Mouse (Mus musculus) cortical plate, adult 2 months (tissue): ENCODE results near the gene Cacna2d3. TPM values are rescaled to one million over a fixed set of nuclear protein-coding genes. Genes with fewer than 3 reads are reported as not detected.

Source experiments
- H3K27ac ChIP-seq: fragments of 200-500 bp; 2 replicates; pipeline ENCODE4 v1.5.1; 2012; ENCODE audit warnings: low read length, control low read depth, inconsistent platforms; ENCODE audit not compliant: insufficient read depth
- H3K4me1 ChIP-seq: fragments of 200-500 bp; 2 replicates; pipeline ENCODE4 v1.6.1; 2011; ENCODE audit warnings: low read length; ENCODE audit not compliant: control insufficient read depth, insufficient read depth
- H3K4me3 ChIP-seq: fragments of 200-500 bp; 2 replicates; pipeline ENCODE4 v1.5.1; 2011; ENCODE audit warnings: mild to moderate bottlenecking, low read length, control low read depth; ENCODE audit not compliant: insufficient read depth
- CTCF ChIP-seq: fragments of 200-500 bp; IDR thresholded peaks from 2 replicates; pipeline ENCODE4 v1.5.1; 2011; ENCODE audit warnings: mild to moderate bottlenecking, control low read depth, low read length; ENCODE audit not compliant: insufficient read depth; ENCODE audit errors: extremely low read depth
- POLR2A ChIP-seq: fragments of 200-500 bp; IDR thresholded peaks from 2 replicates; pipeline ENCODE4 v1.6.1; 2011; ENCODE audit warnings: mild to moderate bottlenecking, low read length, control low read depth; ENCODE audit not compliant: insufficient read depth; ENCODE audit errors: extremely low read depth
- polyA plus RNA-seq: library from polyadenylated mRNA; depleted of rRNA; stranded (reverse); fragments of >200 nt; gene quantifications from 2 replicates; pipeline ENCODE4 v1.2.3, GENCODE M21; 2012

Gene Cacna2d3
- polyA plus RNA-seq, 1 experiment, result 75.4 TPM

- Histone ChIP-seq H3K4me3 (no peak overlapping the region), H3K4me1 (no peaks in the 10 kb centered on the region; the same call in 1 of the 2 replicates), H3K27ac (no peak overlapping the region)
- no peak for TF ChIP-seq CTCF
- no peak for TF ChIP-seq POLR2A
These were observed 139.7 kb downstream of the Cacna2d3 start for GRCm38 (mm10) chr14:29581961-29582360.

- Histone ChIP-seq H3K4me3 (no peak overlapping the region), H3K4me1 (no peaks in the 10 kb centered on the region; the same call in 1 of the 2 replicates), H3K27ac (no peak overlapping the region)
- TF ChIP-seq CTCF, result no peak
- TF ChIP-seq POLR2A, result no peak
These were observed 143.9 kb downstream of the Cacna2d3 start for GRCm38 (mm10) chr14:29577786-29578185.

GRCm38 (mm10) chr14:29575551-29575950, 146.1 kb downstream of the Cacna2d3 start:
- no peak for TF ChIP-seq CTCF
- TF ChIP-seq POLR2A, result no peak
- Histone ChIP-seq H3K4me3 (no peak overlapping the region), H3K4me1 (no peaks in the 10 kb centered on the region), H3K27ac (no peak overlapping the region)

- no peak overlapping the region for H3K4me3 ChIP-seq
- H3K4me1 ChIP-seq, result no peaks in the 10 kb centered on the region
- TF ChIP-seq CTCF (no peak), POLR2A (no peak)
- H3K27ac ChIP-seq, result no peak overlapping the region
These were observed 159.0 kb downstream of the Cacna2d3 start for GRCm38 (mm10) chr14:29562704-29563103.

GRCm38 (mm10) chr14:29561122-29561834, 160.4 kb downstream of the Cacna2d3 start:
- Histone ChIP-seq H3K4me3 (no peak overlapping the region), H3K27ac (no peak overlapping the region), H3K4me1 (peaks cover 2% of the 10 kb centered on the region)
- TF ChIP-seq POLR2A (no peak), CTCF (no peak)

GRCm38 (mm10) chr14:29558440-29558839, 163.2 kb downstream of the Cacna2d3 start:
- peaks cover 2% of the 10 kb centered on the region for H3K4me1 ChIP-seq
- H3K4me3 ChIP-seq, result no peak overlapping the region
- no peak for TF ChIP-seq CTCF
- TF ChIP-seq POLR2A, result no peak

GRCm38 (mm10) chr14:29556152-29556551, 165.5 kb downstream of the Cacna2d3 start:
- TF ChIP-seq POLR2A, result no peak
- peaks cover 2% of the 10 kb centered on the region for H3K4me1 ChIP-seq
- H3K4me3 ChIP-seq, result no peak overlapping the region
- no peak overlapping the region for H3K27ac ChIP-seq

More at GRCm38 (mm10) chr14:29558440-29558839, 163.2 kb downstream of the Cacna2d3 start:
- no peak overlapping the region for H3K27ac ChIP-seq

GRCm38 (mm10) chr14:29552471-29552870, 169.2 kb downstream of the Cacna2d3 start:
- H3K27ac ChIP-seq, result no peak overlapping the region
- TF ChIP-seq POLR2A (no peak), CTCF (no peak)
- H3K4me1 ChIP-seq, result peaks cover under 1% of the 10 kb centered on the region; the same call in 1 of the 2 replicates
- no peak overlapping the region for H3K4me3 ChIP-seq

- H3K4me3 ChIP-seq, result no peak overlapping the region
- H3K4me1 ChIP-seq, result no peaks in the 10 kb centered on the region
- TF ChIP-seq POLR2A (no peak), CTCF (no peak)
- no peak overlapping the region for H3K27ac ChIP-seq
These were observed 173.0 kb downstream of the Cacna2d3 start for GRCm38 (mm10) chr14:29548646-29549045.

- no peak for TF ChIP-seq CTCF
- H3K27ac ChIP-seq, result no peak overlapping the region
- peaks cover 1% of the 10 kb centered on the region; the same call in 1 of the 2 replicates for H3K4me1 ChIP-seq
- no peak overlapping the region for H3K4me3 ChIP-seq
These were observed 191.1 kb downstream of the Cacna2d3 start for GRCm38 (mm10) chr14:29530516-29530915.
